Mouse (Mus musculus) heart, adult 2 months (tissue): ENCODE results near the gene Rps27rt.

ENCODE experiments used
- CTCF ChIP-seq: fragments of 200-600 bp; IDR thresholded peaks from 2 replicates; pipeline ENCODE4 v1.8.1; 2022; ENCODE audit warnings: antibody characterized with exemption, mild to moderate bottlenecking, moderate library complexity
- EP300 ChIP-seq: fragments of 200-500 bp; IDR thresholded peaks from 2 replicates; pipeline ENCODE4 v1.6.1; 2011; ENCODE audit warnings: low read depth, low read length, control low read depth; ENCODE audit not compliant: insufficient read depth
- POLR2A ChIP-seq: fragments of 200-500 bp; IDR thresholded peaks from 2 replicates; pipeline ENCODE4 v1.6.1; 2011; ENCODE audit warnings: mild to moderate bottlenecking, low read depth, low read length, control low read depth; ENCODE audit not compliant: insufficient read depth

- TF ChIP-seq CTCF: no peak
- no peak for TF ChIP-seq POLR2A
- TF ChIP-seq EP300: no peak
These were observed 37.6 kb upstream of the Rps27rt start for GRCm38 (mm10) chr9:115020141-115020540.
